Mouse (Mus musculus) hindbrain, postnatal 0 days (tissue): ENCODE results near the gene Cops7a. TPM values are rescaled to one million over a fixed set of nuclear protein-coding genes. Genes with fewer than 3 reads are reported as not detected.

Experiments used
- ATAC-seq: fragments of 200-750 bp; cut with Nextera tagmentation; 2 replicates; pipeline ENCODE4 v1.8.0; 2017; ENCODE audit warnings: mild to moderate bottlenecking, moderate TSS enrichment, moderate library complexity
- DNase-seq: peaks from one replicate; pipeline ENCODE4 v3.0.0-alpha.2; 2015; ENCODE audit warnings: low spot score
- H3K27ac ChIP-seq: fragments of 300-500 bp; sonication (generic); 2 replicates; pipeline ENCODE4 v1.5.1; 2014; ENCODE audit warnings: mild to moderate bottlenecking
- H3K27me3 ChIP-seq: fragments of 300-500 bp; sonication (generic); 2 replicates; pipeline ENCODE4 v1.6.1; 2014; ENCODE audit warnings: low read length, mixed read lengths; ENCODE audit not compliant: insufficient read depth
- H3K36me3 ChIP-seq: fragments of 300-500 bp; sonication (generic); 2 replicates; pipeline ENCODE4 v1.6.1; 2014; ENCODE audit warnings: low read length, mixed read lengths; ENCODE audit not compliant: insufficient read depth
- H3K4me1 ChIP-seq: fragments of 300-500 bp; sonication (generic); 2 replicates; pipeline ENCODE4 v1.6.1; 2014; ENCODE audit warnings: antibody characterized with exemption, low read length, mixed read lengths; ENCODE audit not compliant: insufficient read depth
- H3K4me2 ChIP-seq: fragments of 300-500 bp; sonication (generic); 2 replicates; pipeline ENCODE4 v1.6.1; 2014; ENCODE audit warnings: low read depth, mild to moderate bottlenecking, low read length, moderate library complexity, mixed read lengths
- H3K4me3 ChIP-seq: fragments of 300-500 bp; sonication (generic); 2 replicates; pipeline ENCODE4 v1.5.1; 2014; ENCODE audit warnings: low read length
- H3K9ac ChIP-seq: fragments of 300-500 bp; sonication (generic); replicated peaks from 2 replicates; pipeline ENCODE4 v1.6.1; 2014; ENCODE audit warnings: mild to moderate bottlenecking, low read length, moderate library complexity, mixed read lengths
- H3K9me3 ChIP-seq: fragments of 300-500 bp; sonication (generic); 2 replicates; pipeline ENCODE4 v1.6.1; 2016; ENCODE audit warnings: low read length, mixed read lengths
- CTCF ChIP-seq: IDR thresholded peaks from 2 replicates; pipeline ENCODE4 v1.5.1; 2016; ENCODE audit warnings: antibody characterized with exemption, control low read depth, low read depth
- WGBS: fragments of 180-500 bp; shearing (Covaris S2); extraction: QIAGEN DNeasy Blood & Tissue Kit; methylation state at CpG from one replicate; pipeline ENCODE4 v1.1.7; 2014; 5-methylcytosine and 5-hydroxymethylcytosine counted together
- polyA plus RNA-seq: library from polyadenylated mRNA; unstranded; fragments of >200 nt; fragmentation: Nextera tagmentation; extraction: Ambion mirVana; gene quantifications from 2 replicates; pipeline ENCODE4 v1.2.1, GENCODE M21; 2015
- total RNA-seq: library from RNA; depleted of rRNA; stranded (reverse); fragments of >200 nt; gene quantifications from 2 replicates; pipeline ENCODE4 v1.2.3, GENCODE M21; 2014

The Cops7a gene
- total and polyA plus RNA-seq, 2 experiments from 2014 or later, result 101 to 146 TPM

GRCm38 (mm10) chr6:124916695-124917517 lies 48.4 kb downstream of the Cops7a start:
- H3K27me3 ChIP-seq, result no peaks in the 10 kb centered on the region
- H3K4me1 ChIP-seq, result peaks cover 32% of the 10 kb centered on the region
- H3K36me3 ChIP-seq, result peaks cover 13% of the 10 kb centered on the region
- no peak; the same call in 1 of the 2 replicates for TF ChIP-seq CTCF
- peak overlapping the region; percentile 98 for H3K4me2 ChIP-seq
- DNase-seq (peak; percentile 94), ATAC-seq (peak; percentile 56)
- peak overlapping the region; percentile 100 for H3K9ac ChIP-seq
- H3K4me3 ChIP-seq, result peak overlapping the region; percentile 89
- H3K27ac ChIP-seq, result peak overlapping the region; percentile 100
- WGBS, result under 1% methylated on average over 46 of the region's 67 CpGs
- H3K9me3 ChIP-seq, result no peaks in the 10 kb centered on the region

- no peak for TF ChIP-seq CTCF
- peak overlapping the region; percentile 98 for H3K4me2 ChIP-seq
- peak overlapping the region; percentile 100 for H3K27ac ChIP-seq
- peaks cover 32% of the 10 kb centered on the region for H3K4me1 ChIP-seq
- H3K9ac ChIP-seq, result peak overlapping the region; percentile 100
- H3K27me3 ChIP-seq, result no peaks in the 10 kb centered on the region
- no peaks in the 10 kb centered on the region for H3K9me3 ChIP-seq
- WGBS, result 1% methylated on average over 12 of the region's 12 CpGs
- DNase-seq (peak; percentile 63), ATAC-seq (0 out of 2 replicates have a peak, but pooled peaks have one; percentile 2)
- H3K4me3 ChIP-seq, result peak overlapping the region; percentile 89
- H3K36me3 ChIP-seq, result peaks cover 13% of the 10 kb centered on the region
Measured at GRCm38 (mm10) chr6:124915942-124916694, 49.2 kb downstream of the Cops7a start.

- ATAC-seq (no peak), DNase-seq (peak; percentile 55)
- H3K4me2 ChIP-seq, result peak overlapping the region; percentile 98
- peak overlapping the region; percentile 100 for H3K27ac ChIP-seq
- H3K4me3 ChIP-seq, result peak overlapping the region; percentile 89
- H3K9ac ChIP-seq, result peak overlapping the region; percentile 100
- peaks cover 13% of the 10 kb centered on the region for H3K36me3 ChIP-seq
- 8% methylated on average over 22 of the region's 22 CpGs for WGBS
- H3K27me3 ChIP-seq, result no peaks in the 10 kb centered on the region
- TF ChIP-seq CTCF, result no peak
- peaks cover 27% of the 10 kb centered on the region for H3K4me1 ChIP-seq
- no peaks in the 10 kb centered on the region for H3K9me3 ChIP-seq
Measured at GRCm38 (mm10) chr6:124915160-124915941, 50.0 kb downstream of the Cops7a start.

GRCm38 (mm10) chr6:124914511-124914910 lies 50.8 kb downstream of the Cops7a start:
- Histone ChIP-seq H3K27ac (0 out of 2 replicates have a peak overlapping the region, but pooled peaks have one; percentile 2), H3K9me3 (no peaks in the 10 kb centered on the region), H3K9ac (no peak overlapping the region), H3K36me3 (peaks cover 13% of the 10 kb centered on the region), H3K27me3 (no peaks in the 10 kb centered on the region), H3K4me3 (peak overlapping the region; percentile 89; the same call in 1 of the 2 replicates), H3K4me1 (peaks cover 29% of the 10 kb centered on the region), H3K4me2 (peak overlapping the region; percentile 98)
- WGBS, result 79% methylated on average over 7 of the region's 7 CpGs
- no peak for DNase-seq
- ATAC-seq, result no peak
- no peak for TF ChIP-seq CTCF

GRCm38 (mm10) chr6:124913721-124914285 lies 51.5 kb downstream of the Cops7a start:
- Histone ChIP-seq H3K27ac (0 out of 2 replicates have a peak overlapping the region, but pooled peaks have one; percentile 15), H3K9me3 (no peaks in the 10 kb centered on the region), H3K4me1 (peaks cover 25% of the 10 kb centered on the region), H3K27me3 (no peaks in the 10 kb centered on the region), H3K4me2 (no peak overlapping the region), H3K36me3 (peaks cover 13% of the 10 kb centered on the region), H3K9ac (no peak overlapping the region), H3K4me3 (no peak overlapping the region)
- ATAC-seq (no peak), DNase-seq (no peak)
- no peak for TF ChIP-seq CTCF
- 50% methylated on average over 13 of the region's 14 CpGs for WGBS

GRCm38 (mm10) chr6:124913214-124913613 lies 52.1 kb downstream of the Cops7a start:
- ATAC-seq (no peak), DNase-seq (no peak)
- TF ChIP-seq CTCF, result no peak
- Histone ChIP-seq H3K4me3 (no peak overlapping the region), H3K36me3 (peaks cover 13% of the 10 kb centered on the region), H3K9me3 (no peaks in the 10 kb centered on the region), H3K4me1 (peaks cover 20% of the 10 kb centered on the region), H3K27me3 (no peaks in the 10 kb centered on the region), H3K9ac (no peak overlapping the region), H3K27ac (0 out of 2 replicates have a peak overlapping the region, but pooled peaks have one; percentile 15), H3K4me2 (no peak overlapping the region)
- WGBS, result 49% methylated on average over 6 of the region's 6 CpGs
